Mouse (Mus musculus): ENCODE data around the gene Plekha7. TPM values are rescaled to one million over a fixed set of nuclear protein-coding genes. Genes with fewer than 3 reads are reported as not detected.

The Plekha7 gene
- polyA plus RNA-seq, 1 experiment from 2014 or later, result 55.9 TPM

- Histone ChIP-seq H3K36me3 (no peaks in the 10 kb centered on the region), H3K9me3 (replicated peaks) (no peaks in the 10 kb centered on the region), H3K9ac (no peak overlapping the region), H3K27me3 (replicated peaks) (peaks cover 9% of the 10 kb centered on the region), H3K27ac (ENCODE audit: poor library complexity, severe bottlenecking) (peak overlapping the region; percentile 4; the same call in 1 of the 2 replicates), H3K4me3 (peak overlapping the region; percentile 23; the same call in 1 of the 2 replicates), H3K4me1 (replicated peaks) (peaks cover 14% of the 10 kb centered on the region), H3K4me2 (peak overlapping the region; percentile 49)
- no peak for ATAC-seq (ENCODE audit: insufficient number of reproducible peaks, low FRiP score)
- WGBS, result 11% methylated on average over 9 of the region's 9 CpGs
Measured at GRCm38 (mm10) chr7:116309456-116309855, 1.3 kb upstream of the Plekha7 start.

GRCm38 (mm10) chr7:116308632-116308991 lies 436 bp upstream of the Plekha7 start:
- Histone ChIP-seq H3K9ac (peak overlapping the region; percentile 53; the same call in 1 of the 2 replicates), H3K4me3 (peak overlapping the region; percentile 70), H3K4me1 (replicated peaks) (peaks cover 16% of the 10 kb centered on the region), H3K27me3 (replicated peaks) (peaks cover 9% of the 10 kb centered on the region), H3K36me3 (no peaks in the 10 kb centered on the region), H3K4me2 (peak overlapping the region; percentile 91), H3K27ac (ENCODE audit: poor library complexity, severe bottlenecking) (no peak overlapping the region), H3K9me3 (replicated peaks) (no peaks in the 10 kb centered on the region)
- WGBS, result 1% methylated on average over 16 of the region's 16 CpGs
- ATAC-seq (ENCODE audit: insufficient number of reproducible peaks, low FRiP score), result peak; percentile 12; the same call in 1 of the 2 replicates

- Histone ChIP-seq H3K27me3 (replicated peaks) (peaks cover 9% of the 10 kb centered on the region), H3K9me3 (replicated peaks) (no peaks in the 10 kb centered on the region), H3K4me1 (replicated peaks) (peaks cover 17% of the 10 kb centered on the region), H3K9ac (peak overlapping the region; percentile 79), H3K4me3 (peak overlapping the region; percentile 70), H3K36me3 (no peaks in the 10 kb centered on the region), H3K4me2 (peak overlapping the region; percentile 91), H3K27ac (ENCODE audit: poor library complexity, severe bottlenecking) (peak overlapping the region; percentile 58; the same call in 1 of the 2 replicates)
- under 1% methylated on average over 62 of the region's 63 CpGs for WGBS
- ATAC-seq (ENCODE audit: insufficient number of reproducible peaks, low FRiP score), result peak; percentile 72
Measured at GRCm38 (mm10) chr7:116307099-116307870, 891 bp downstream of the Plekha7 start.

GRCm38 (mm10) chr7:116306601-116307000 lies 1.6 kb downstream of the Plekha7 start:
- 18% methylated on average over 5 of the region's 5 CpGs for WGBS
- Histone ChIP-seq H3K27ac (ENCODE audit: poor library complexity, severe bottlenecking) (no peak overlapping the region), H3K9me3 (replicated peaks) (no peaks in the 10 kb centered on the region), H3K27me3 (replicated peaks) (peaks cover 9% of the 10 kb centered on the region), H3K4me1 (replicated peaks) (peaks cover 17% of the 10 kb centered on the region), H3K4me3 (peak overlapping the region; percentile 70; the same call in 1 of the 2 replicates), H3K9ac (no peak overlapping the region; the same call in 1 of the 2 replicates), H3K36me3 (no peaks in the 10 kb centered on the region), H3K4me2 (peak overlapping the region; percentile 91)
- no peak for ATAC-seq (ENCODE audit: insufficient number of reproducible peaks, low FRiP score)

GRCm38 (mm10) chr7:116301661-116302311 lies 6.4 kb downstream of the Plekha7 start:
- Histone ChIP-seq H3K27ac (ENCODE audit: poor library complexity, severe bottlenecking) (no peak overlapping the region), H3K9me3 (replicated peaks) (no peaks in the 10 kb centered on the region), H3K4me2 (no peak overlapping the region), H3K27me3 (replicated peaks) (peaks cover 9% of the 10 kb centered on the region), H3K4me1 (replicated peaks) (peaks cover 18% of the 10 kb centered on the region), H3K4me3 (no peak overlapping the region), H3K36me3 (no peaks in the 10 kb centered on the region), H3K9ac (no peak overlapping the region)
- 84% methylated on average over 5 of the region's 5 CpGs for WGBS
- ATAC-seq (ENCODE audit: insufficient number of reproducible peaks, low FRiP score), result no peak

GRCm38 (mm10) chr7:116301144-116301543 lies 7.0 kb downstream of the Plekha7 start:
- 65% methylated on average over 4 of the region's 4 CpGs for WGBS
- no peak for ATAC-seq (ENCODE audit: insufficient number of reproducible peaks, low FRiP score)

GRCm38 (mm10) chr7:116298851-116299250 lies 9.3 kb downstream of the Plekha7 start:
- no peak overlapping the region for H3K4me3 ChIP-seq
- no peak overlapping the region for H3K9ac ChIP-seq
- H3K27ac ChIP-seq (ENCODE audit: poor library complexity, severe bottlenecking), result no peak overlapping the region
- H3K36me3 ChIP-seq, result no peaks in the 10 kb centered on the region
- H3K9me3 ChIP-seq (replicated peaks), result no peaks in the 10 kb centered on the region
- H3K27me3 ChIP-seq (replicated peaks), result no peaks in the 10 kb centered on the region
- ATAC-seq (ENCODE audit: insufficient number of reproducible peaks, low FRiP score), result no peak
- no peak overlapping the region for H3K4me2 ChIP-seq
- WGBS, result 92% methylated on average over 2 of the region's 2 CpGs
- peaks cover 29% of the 10 kb centered on the region for H3K4me1 ChIP-seq (replicated peaks)

More at GRCm38 (mm10) chr7:116301144-116301543, 7.0 kb downstream of the Plekha7 start:
- Histone ChIP-seq H3K27ac (ENCODE audit: poor library complexity, severe bottlenecking) (no peak overlapping the region), H3K4me1 (replicated peaks) (peaks cover 16% of the 10 kb centered on the region), H3K9ac (no peak overlapping the region), H3K9me3 (replicated peaks) (no peaks in the 10 kb centered on the region), H3K4me2 (no peak overlapping the region), H3K36me3 (no peaks in the 10 kb centered on the region), H3K27me3 (replicated peaks) (peaks cover 6% of the 10 kb centered on the region), H3K4me3 (no peak overlapping the region)

- WGBS, result 75% methylated on average over 10 of the region's 10 CpGs
- no peak for ATAC-seq (ENCODE audit: insufficient number of reproducible peaks, low FRiP score)
Measured at GRCm38 (mm10) chr7:116298389-116298788, 9.8 kb downstream of the Plekha7 start.

GRCm38 (mm10) chr7:116294961-116295360 lies 13.2 kb downstream of the Plekha7 start:
- no peaks in the 10 kb centered on the region for H3K27me3 ChIP-seq (replicated peaks)
- no peak overlapping the region for H3K4me3 ChIP-seq
- no peaks in the 10 kb centered on the region for H3K36me3 ChIP-seq
- peak overlapping the region; percentile 42 for H3K9ac ChIP-seq
- H3K4me2 ChIP-seq, result no peak overlapping the region
- ATAC-seq (ENCODE audit: insufficient number of reproducible peaks, low FRiP score), result no peak; the same call in 1 of the 2 replicates
- H3K4me1 ChIP-seq (replicated peaks), result peaks cover 29% of the 10 kb centered on the region
- whole genome bisulfite sequencing, result 42% methylated on average over 3 of the region's 3 CpGs
- no peaks in the 10 kb centered on the region for H3K9me3 ChIP-seq (replicated peaks)
- no peak overlapping the region for H3K27ac ChIP-seq (ENCODE audit: poor library complexity, severe bottlenecking)

More at GRCm38 (mm10) chr7:116298389-116298788, 9.8 kb downstream of the Plekha7 start:
- Histone ChIP-seq H3K4me1 (replicated peaks) (peaks cover 26% of the 10 kb centered on the region), H3K9ac (no peak overlapping the region), H3K4me2 (no peak overlapping the region), H3K27ac (ENCODE audit: poor library complexity, severe bottlenecking) (no peak overlapping the region), H3K9me3 (replicated peaks) (no peaks in the 10 kb centered on the region), H3K4me3 (no peak overlapping the region), H3K27me3 (replicated peaks) (no peaks in the 10 kb centered on the region), H3K36me3 (no peaks in the 10 kb centered on the region)

- ATAC-seq (ENCODE audit: insufficient number of reproducible peaks, low FRiP score), result no peak
- no peaks in the 10 kb centered on the region for H3K36me3 ChIP-seq
- peaks cover 41% of the 10 kb centered on the region for H3K4me1 ChIP-seq (replicated peaks)
- H3K4me3 ChIP-seq, result no peak overlapping the region
- no peak overlapping the region for H3K9ac ChIP-seq
- no peak overlapping the region for H3K27ac ChIP-seq (ENCODE audit: poor library complexity, severe bottlenecking)
- 54% methylated on average over 5 of the region's 5 CpGs for WGBS
- H3K4me2 ChIP-seq, result no peak overlapping the region
- no peaks in the 10 kb centered on the region for H3K9me3 ChIP-seq (replicated peaks)
- H3K27me3 ChIP-seq (replicated peaks), result no peaks in the 10 kb centered on the region
Measured at GRCm38 (mm10) chr7:116292377-116292776, 15.8 kb downstream of the Plekha7 start.

- 72% methylated on average over 1 of the region's 1 CpGs for WGBS
- no peaks in the 10 kb centered on the region for H3K36me3 ChIP-seq
- H3K27me3 ChIP-seq (replicated peaks), result no peaks in the 10 kb centered on the region
- peaks cover 58% of the 10 kb centered on the region for H3K4me1 ChIP-seq (replicated peaks)
- H3K9me3 ChIP-seq (replicated peaks), result no peaks in the 10 kb centered on the region
- no peak overlapping the region for H3K27ac ChIP-seq (ENCODE audit: poor library complexity, severe bottlenecking)
- ATAC-seq (ENCODE audit: insufficient number of reproducible peaks, low FRiP score), result no peak
- no peak overlapping the region for H3K4me3 ChIP-seq
- H3K4me2 ChIP-seq, result no peak overlapping the region
- no peak overlapping the region for H3K9ac ChIP-seq
Measured at GRCm38 (mm10) chr7:116290559-116290958, 17.6 kb downstream of the Plekha7 start.
